Mouse (Mus musculus): ENCODE measurements around the gene Hint1.

DNA sequence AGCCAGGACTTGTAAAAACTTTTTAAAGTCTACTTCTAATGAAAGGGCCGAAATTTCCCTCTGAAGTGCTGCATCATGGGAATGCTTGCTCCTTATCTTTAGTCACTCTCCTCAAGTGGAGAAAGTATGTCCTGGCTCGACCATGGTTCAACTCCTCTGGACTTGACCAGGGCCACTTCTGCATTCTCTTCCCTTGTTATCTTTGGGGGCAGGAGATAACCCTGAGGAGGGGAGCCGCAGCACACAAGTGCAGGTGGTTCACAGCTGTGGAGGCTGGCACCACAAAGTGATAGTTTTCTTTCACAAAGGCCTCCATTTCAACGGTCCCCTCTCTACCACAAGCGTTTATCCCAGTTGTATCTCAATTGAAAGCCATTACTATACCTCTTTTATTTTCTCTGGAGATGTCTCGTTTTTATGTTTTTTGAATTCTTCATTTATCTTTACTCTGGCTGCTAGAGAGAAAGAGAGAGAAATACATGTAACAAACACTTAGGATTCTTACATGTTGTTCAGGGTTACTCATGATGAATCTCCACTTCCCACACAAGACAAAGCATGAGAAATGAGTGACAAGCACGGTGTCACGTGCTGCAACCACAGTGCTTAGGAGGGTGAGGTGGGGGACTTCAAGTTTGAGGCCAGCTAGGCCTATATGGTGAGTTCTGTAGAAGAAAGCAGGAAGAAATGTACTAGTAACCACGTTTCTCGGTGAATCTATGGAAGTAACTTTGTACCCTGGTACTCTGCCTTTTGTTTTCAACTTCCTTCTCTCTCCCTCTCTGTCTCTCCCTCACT lies 16.0 kb upstream of the Hint1 start:
- TF ChIP-seq GATA1 (IDR thresholded peaks at IDR 0.05; ENCODE audit: low read length) (no peak), TAL1 (IDR thresholded peaks at IDR 0.05; ENCODE audit: low read length) (no peak)

Data from erythroblast, embryonic 14.5 days (primary cell).